9 mouse cellular contexts compared by ENCODE assay signal in the genomic region with DNA sequence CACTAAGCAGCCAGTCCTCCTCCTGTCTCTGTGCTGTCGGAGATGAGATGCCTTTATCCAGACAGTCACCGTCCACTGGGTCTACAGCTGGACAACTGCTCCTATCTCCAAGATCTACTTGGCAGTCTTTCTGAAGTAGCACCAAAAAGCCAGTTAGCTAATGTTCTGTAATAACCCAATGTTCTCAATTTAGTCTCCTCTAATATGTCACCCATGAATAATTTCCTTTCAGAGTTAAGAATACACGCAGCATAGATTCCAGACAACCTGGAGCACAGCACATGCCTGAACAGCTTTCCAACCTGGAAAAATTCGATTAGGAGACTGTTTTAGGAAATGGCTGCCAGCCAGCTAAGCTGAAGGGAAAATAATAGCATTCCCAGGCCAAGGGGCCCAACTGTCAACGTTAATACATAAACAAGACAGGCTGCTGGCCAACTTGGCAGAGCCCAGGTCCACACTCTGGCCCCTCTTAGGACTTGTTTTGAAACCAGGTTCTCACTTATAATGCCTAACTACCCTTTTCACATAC. TPM values are rescaled to one million over a fixed set of nuclear protein-coding genes. Genes with fewer than 3 reads are reported as not detected.
DNase-seq lines count a peak whose midpoint lies in the region; ATAC-seq lines count a peak whose summit lies in the region.
"Had no signal": no experiment of that assay in that cellular context is flagged by ENCODE, and none has a peak within 500 bp of the region (broad histone marks: within the 10 kb centered on the region; RNA-seq: fewer than 3 reads in every experiment).

No protein-coding gene starts in this region.

- no peaks in the 10 kb centered on the region for H3K9me3 ChIP-seq in forebrain, embryonic 12.5 days
- no peaks in the 10 kb centered on the region for H3K9me3 ChIP-seq in forebrain, embryonic 11.5 days (ENCODE audit: control insufficient read depth, low read length)
- peaks cover 3% of the 10 kb centered on the region; the same call in 1 of the 2 replicates for H3K9me3 ChIP-seq in heart, embryonic 14.5 days (ENCODE audit: control insufficient read depth, low read length)
- H3K9me3 ChIP-seq: liver, embryonic 13.5 days had no signal

- H3K4me1 ChIP-seq in forebrain, embryonic 12.5 days: peaks cover 18% of the 10 kb centered on the region
- peaks cover 6% of the 10 kb centered on the region; the same call in 1 of the 2 replicates for H3K4me1 ChIP-seq in forebrain, embryonic 11.5 days (replicated peaks; ENCODE audit: control insufficient read depth, insufficient read depth, low read length)
- peaks cover 15 to 23% of the 10 kb centered on the region in 2 experiments for H3K4me1 ChIP-seq in heart, embryonic 14.5 days (ENCODE audit: control insufficient read depth in 2 of 2, insufficient read depth in 2 of 2, low read length in 2 of 2)

- no peaks in the 10 kb centered on the region for H3K36me3 ChIP-seq in forebrain, embryonic 12.5 days (replicated peaks)
- no peaks in the 10 kb centered on the region for H3K36me3 ChIP-seq in forebrain, embryonic 11.5 days (ENCODE audit: control insufficient read depth, insufficient read depth, low read length)
- H3K36me3 ChIP-seq in heart, embryonic 14.5 days (ENCODE audit: control insufficient read depth, insufficient read depth, low read length): no peaks in the 10 kb centered on the region
- H3K36me3 ChIP-seq: liver, embryonic 13.5 days had no signal

- H3K27ac ChIP-seq in forebrain, embryonic 12.5 days: 0 out of 2 replicates have a peak overlapping the region, but pooled peaks have one; percentile 25
- H3K27ac ChIP-seq in forebrain, embryonic 11.5 days (ENCODE audit: low read depth, low read length): no peak overlapping the region
- peak overlapping the region; percentile 68 to 85 for H3K27ac ChIP-seq in heart, embryonic 14.5 days (replicated peaks in 1 of 2; ENCODE audit: control insufficient read depth in 1 of 2, insufficient read depth in 1 of 2, low read depth in 2 of 2, low read length in 2 of 2)
- H3K27ac ChIP-seq: liver, embryonic 13.5 days had no signal

- H3K4me2 ChIP-seq in forebrain, embryonic 12.5 days: no peak overlapping the region
- no peak overlapping the region for H3K4me2 ChIP-seq in forebrain, embryonic 11.5 days (ENCODE audit: low read depth, low read length, severe bottlenecking)
- H3K4me2 ChIP-seq in heart, embryonic 14.5 days (ENCODE audit: low read length): peak overlapping the region; percentile 31
- H3K4me2 ChIP-seq: liver, embryonic 13.5 days had no signal

- H3K27me3 ChIP-seq in forebrain, embryonic 12.5 days: no peaks in the 10 kb centered on the region
- no peaks in the 10 kb centered on the region for H3K27me3 ChIP-seq in forebrain, embryonic 11.5 days (ENCODE audit: control insufficient read depth, insufficient read depth, low read length)
- no peaks in the 10 kb centered on the region for H3K27me3 ChIP-seq in heart, embryonic 14.5 days (ENCODE audit: control insufficient read depth, insufficient read depth, low read length)
- H3K27me3 ChIP-seq: liver, embryonic 13.5 days had no signal

- no peak for DNase-seq in forebrain, embryonic 11.5 days (ENCODE audit: low spot score)
- DNase-seq in cerebellum, postnatal 25 days: peak; percentile 70 to 78
- peak; percentile 83 for DNase-seq in kidney, postnatal 10 days
- peak; percentile 49 for DNase-seq in retina, postnatal 1 day
- DNase-seq in thymus, postnatal 4 days: no peak
- DNase-seq in embryo, embryonic 10 days (ENCODE audit: low spot score): no peak
- DNase-seq: liver, embryonic 13.5 days had no signal

- 39% methylated on average over 5 of the region's 5 CpGs for WGBS in forebrain, embryonic 12.5 days
- WGBS in forebrain, embryonic 11.5 days: 59% methylated on average over 5 of the region's 5 CpGs
- WGBS in heart, embryonic 14.5 days: 12% methylated on average over 5 of the region's 5 CpGs

- no peak overlapping the region for H3K4me3 ChIP-seq in forebrain, embryonic 12.5 days (replicated peaks)
- no peak overlapping the region for H3K4me3 ChIP-seq in forebrain, embryonic 11.5 days (ENCODE audit: low read depth, low read length)
- H3K4me3 ChIP-seq in heart, embryonic 14.5 days (ENCODE audit: control insufficient read depth in 1 of 2, insufficient read depth in 1 of 2, low read depth in 1 of 2, low read length in 2 of 2): no peak overlapping the region
- H3K4me3 ChIP-seq: liver, embryonic 13.5 days had no signal

- ATAC-seq in forebrain, embryonic 12.5 days (ENCODE audit: low FRiP score): no peak
- ATAC-seq in forebrain, embryonic 11.5 days (replicated peaks; ENCODE audit: low FRiP score): no peak
- 0 out of 2 replicates have a peak, but pooled peaks have one; percentile 40 for ATAC-seq in heart, embryonic 14.5 days (ENCODE audit: insufficient number of reproducible peaks, insufficient read depth, low FRiP score, low read depth)

- no peak overlapping the region for H3K9ac ChIP-seq in forebrain, embryonic 12.5 days
- H3K9ac ChIP-seq in forebrain, embryonic 11.5 days (ENCODE audit: low read length): no peak overlapping the region
- H3K9ac ChIP-seq in heart, embryonic 14.5 days (ENCODE audit: low read length): peak overlapping the region; percentile 44; the same call in 1 of the 2 replicates
- H3K9ac ChIP-seq: liver, embryonic 13.5 days had no signal

RNA-seq across cellular contexts. Expression of gene Mgat4a, which starts 28.6 kb away (rescaled TPM):
- polyA plus RNA-seq in forebrain, embryonic 12.5 days (2016; fragmentation: Nextera tagmentation; extraction: Ambion mirVana): 5.0 and 5.1 TPM in 2 replicates
- polyA plus RNA-seq in forebrain, embryonic 11.5 days (2014; fragmentation: Nextera tagmentation; extraction: Ambion mirVana): 3.2 and 4.0 TPM in 2 replicates
- 4.9 and 5.8 TPM in 2 replicates for polyA plus RNA-seq in heart, embryonic 14.5 days (2014; fragmentation: Nextera tagmentation; extraction: Ambion mirVana)

Comparison
In these comparisons a context has a peak if more than half of its experiments do, and no peak if none do; other contexts are left out.
1. DNase-seq: peak in cerebellum, postnatal 25 days (2 of 2), kidney, postnatal 10 days (single experiment) and retina, postnatal 1 day (single experiment); none in forebrain, embryonic 11.5 days (single experiment), thymus, postnatal 4 days (single experiment) and embryo, embryonic 10 days (single experiment).